Mouse (Mus musculus) hindbrain, embryonic 10.5 days (tissue): ENCODE data around the gene Olfr948. TPM values are rescaled to one million over a fixed set of nuclear protein-coding genes. Genes with fewer than 3 reads are reported as not detected.

ENCODE experiments used
- DNase-seq: peaks from one replicate; pipeline ENCODE4 v3.0.0-alpha.2; 2017; ENCODE audit warnings: low spot score
- H3K27ac ChIP-seq: fragments of 300-500 bp; sonication (generic); 2 replicates; pipeline ENCODE4 v1.5.1; 2016; ENCODE audit warnings: mild to moderate bottlenecking, moderate library complexity
- H3K27me3 ChIP-seq: fragments of 300-500 bp; sonication (generic); 2 replicates; pipeline ENCODE4 v1.6.1; 2016; ENCODE audit warnings: mild to moderate bottlenecking; ENCODE audit not compliant: poor library complexity, insufficient read depth, severe bottlenecking
- H3K36me3 ChIP-seq: fragments of 300-500 bp; sonication (generic); 2 replicates; pipeline ENCODE4 v1.6.1; 2016; ENCODE audit warnings: mild to moderate bottlenecking, moderate library complexity
- H3K4me1 ChIP-seq: fragments of 300-500 bp; sonication (generic); replicated peaks from 2 replicates; pipeline ENCODE4 v1.6.1; 2016; ENCODE audit warnings: mild to moderate bottlenecking
- H3K4me3 ChIP-seq: fragments of 300-500 bp; sonication (generic); 2 replicates; pipeline ENCODE4 v1.5.1; 2016; ENCODE audit warnings: mild to moderate bottlenecking, moderate library complexity
- H3K9me3 ChIP-seq: fragments of 300-500 bp; sonication (generic); 2 replicates; pipeline ENCODE4 v1.6.1; 2016; ENCODE audit warnings: mild to moderate bottlenecking, moderate library complexity
- WGBS: fragments of 180-500 bp; shearing (Covaris S2); methylation state at CpG from one replicate; pipeline ENCODE4 v1.1.7; 2016; 5-methylcytosine and 5-hydroxymethylcytosine counted together
- polyA plus RNA-seq: library from polyadenylated mRNA; unstranded; fragments of >200 nt; fragmentation: Nextera tagmentation; extraction: Ambion mirVana; gene quantifications from 2 replicates; pipeline ENCODE4 v1.2.1, GENCODE M21; 2016

Olfr948 gene
- polyA plus RNA-seq, result not detected in 2 replicates

- no peaks in the 10 kb centered on the region for H3K36me3 ChIP-seq
- no peak for DNase-seq
- no peak within 1 kb of the TSS for H3K4me3 ChIP-seq
Observed at GRCm38 (mm10) chr9:39325945-39326344, at the start of gene Olfr948. Gene Olfr948 (minus strand): TSS chr9:39326045.

GRCm38 (mm10) chr9:39287136-39287535, 38.7 kb downstream of the Olfr948 start:
- H3K36me3 ChIP-seq, result no peaks in the 10 kb centered on the region
- DNase-seq, result no peak
- WGBS, result 89% methylated on average over 2 of the region's 2 CpGs

More at GRCm38 (mm10) chr9:39325945-39326344, at the start of gene Olfr948:
- Histone ChIP-seq H3K27ac (no peak within 1 kb of the TSS), H3K27me3 (no peaks in the 10 kb centered on the region), H3K9me3 (no peaks in the 10 kb centered on the region), H3K4me1 (no peaks in the 10 kb centered on the region)

DNA sequence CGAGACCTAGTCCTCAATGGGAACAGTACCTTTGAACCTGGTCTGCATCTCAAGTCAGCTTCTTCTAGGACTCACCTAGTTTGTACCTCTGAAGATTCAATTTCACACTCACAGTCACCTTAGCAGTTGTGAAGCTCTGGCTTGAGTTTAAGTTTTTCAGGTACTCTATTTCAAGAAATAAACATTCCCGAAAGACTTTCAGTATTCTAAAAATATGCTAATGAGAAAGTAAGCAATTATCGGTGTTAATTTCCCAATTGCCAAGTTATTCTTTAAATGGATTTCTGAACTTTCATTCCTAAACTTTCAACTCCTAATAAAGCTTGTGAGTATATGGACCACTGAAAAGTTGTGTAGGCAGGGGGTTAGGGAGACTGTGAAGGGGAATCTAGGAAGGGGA, 49.1 kb downstream of the Olfr948 start, which contains the start of gene Olfr945:
Gene Olfr945 (minus strand): TSS at position 101 of the 400 bp plus-strand sequence.
- DNase-seq, result no peak
- 91% methylated on average over 3 of the region's 3 CpGs for WGBS
- H3K4me3 ChIP-seq, result no peak within 1 kb of the TSS
- H3K4me1 ChIP-seq, result no peaks in the 10 kb centered on the region
- no peaks in the 10 kb centered on the region for H3K9me3 ChIP-seq
- H3K27ac ChIP-seq, result no peak within 1 kb of the TSS
- H3K27me3 ChIP-seq, result no peaks in the 10 kb centered on the region
- no peaks in the 10 kb centered on the region for H3K36me3 ChIP-seq

More at GRCm38 (mm10) chr9:39287136-39287535, 38.7 kb downstream of the Olfr948 start:
- H3K27ac ChIP-seq, result no peak overlapping the region
- no peaks in the 10 kb centered on the region for H3K27me3 ChIP-seq
- H3K4me3 ChIP-seq, result no peak overlapping the region
- no peaks in the 10 kb centered on the region for H3K4me1 ChIP-seq
- no peaks in the 10 kb centered on the region for H3K9me3 ChIP-seq

Other genes starting within 250 kb of the Olfr948 start
- not detected in 2 replicates for gene Olfr938, start 247.2 kb downstream of the Olfr948 start, polyA plus RNA-seq
- gene Olfr27, start 197.9 kb downstream of the Olfr948 start, polyA plus RNA-seq, result not detected in 2 replicates
- gene Olfr943, start 159.7 kb downstream of the Olfr948 start, polyA plus RNA-seq, result not detected in 2 replicates
- gene Olfr944, start 124.1 kb downstream of the Olfr948 start, polyA plus RNA-seq, result not detected in 2 replicates
- not detected in 2 replicates for gene Olfr1537, start 76.1 kb downstream of the Olfr948 start, polyA plus RNA-seq
- not detected in 2 replicates for gene Olfr945, start 49.2 kb downstream of the Olfr948 start, polyA plus RNA-seq
- not detected in 2 replicates for gene Olfr951, start 61.4 kb upstream of the Olfr948 start, polyA plus RNA-seq
- not detected in 2 replicates for gene Olfr952, start 101.1 kb upstream of the Olfr948 start, polyA plus RNA-seq
- not detected in 2 replicates for gene Olfr954, start 130.7 kb upstream of the Olfr948 start, polyA plus RNA-seq
- gene Olfr955, start 145.9 kb upstream of the Olfr948 start, polyA plus RNA-seq, result not detected in 2 replicates
- gene Olfr44, start 167.9 kb upstream of the Olfr948 start, polyA plus RNA-seq, result not detected in 2 replicates
- not detected in 2 replicates for gene Olfr957, start 189.8 kb upstream of the Olfr948 start, polyA plus RNA-seq
- gene Olfr958, start 228.0 kb upstream of the Olfr948 start, polyA plus RNA-seq, result not detected in 2 replicates
- gene Olfr959, start 249.5 kb upstream of the Olfr948 start, polyA plus RNA-seq, result not detected in 2 replicates